Mouse (Mus musculus) embryonic fibroblast, embryonic 13.5 days (primary cell): ENCODE data around the gene Tas2r134. TPM values are rescaled to one million over a fixed set of nuclear protein-coding genes. Genes with fewer than 3 reads are reported as not detected.

ENCODE experiments used
- H3K27ac ChIP-seq: 2 replicates; pipeline ENCODE4 v1.5.1; 2012; ENCODE audit warnings: low read length, control low read depth, inconsistent platforms; ENCODE audit not compliant: insufficient read depth
- H3K4me1 ChIP-seq: 2 replicates; pipeline ENCODE4 v1.6.1; 2011; ENCODE audit warnings: low read length; ENCODE audit not compliant: control insufficient read depth, insufficient read depth
- H3K4me3 ChIP-seq: 2 replicates; pipeline ENCODE4 v1.5.1; 2011; ENCODE audit warnings: mild to moderate bottlenecking, control low read depth, low read length; ENCODE audit not compliant: insufficient read depth
- CTCF ChIP-seq: IDR thresholded peaks from 2 replicates; pipeline ENCODE4 v1.5.1; 2011; ENCODE audit warnings: mild to moderate bottlenecking, control low read depth, low read length, moderate library complexity, borderline replicate concordance; ENCODE audit not compliant: insufficient read depth
- POLR2A ChIP-seq: IDR thresholded peaks from 2 replicates; pipeline ENCODE4 v1.6.1; 2011; ENCODE audit warnings: low read depth, mild to moderate bottlenecking, control low read depth, low read length, moderate library complexity
- polyA plus RNA-seq: library from polyadenylated mRNA; stranded (reverse); fragments of >200 nt; gene quantifications from 2 replicates; pipeline ENCODE4 v1.2.4, GENCODE M21; 2011; ENCODE audit warnings: low read depth; ENCODE audit not compliant: missing spikeins, insufficient read length

Tas2r134 gene
- not detected in 2 replicates for polyA plus RNA-seq

DNA sequence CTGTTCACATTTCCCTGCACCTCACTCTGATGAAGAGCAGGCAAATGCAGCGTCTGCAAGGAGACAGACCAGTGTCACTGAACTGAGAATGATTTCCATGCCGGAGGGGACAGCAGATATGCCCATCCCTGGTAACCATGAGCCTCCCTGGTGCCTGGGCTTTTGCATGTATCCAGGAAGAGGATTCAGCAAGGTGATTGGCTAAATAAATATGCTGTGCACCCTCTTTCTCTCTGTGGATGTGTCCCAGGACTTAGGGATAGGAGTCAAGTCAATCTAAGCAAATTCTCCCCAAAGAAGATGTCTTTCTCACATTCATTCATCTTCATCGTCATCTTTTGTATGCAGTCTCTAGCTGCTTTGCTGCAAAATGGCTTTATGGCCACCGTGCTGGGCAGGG lies at the start of gene Tas2r134:
TSS of gene Tas2r134 (plus strand) at position 301 of the 400 bp plus-strand sequence.
- TF ChIP-seq CTCF, result no peak
- TF ChIP-seq POLR2A, result no peak
- Histone ChIP-seq H3K4me3 (no peak within 1 kb of the TSS), H3K4me1 (no peaks in the 10 kb centered on the region), H3K27ac (no peak within 1 kb of the TSS)

DNA sequence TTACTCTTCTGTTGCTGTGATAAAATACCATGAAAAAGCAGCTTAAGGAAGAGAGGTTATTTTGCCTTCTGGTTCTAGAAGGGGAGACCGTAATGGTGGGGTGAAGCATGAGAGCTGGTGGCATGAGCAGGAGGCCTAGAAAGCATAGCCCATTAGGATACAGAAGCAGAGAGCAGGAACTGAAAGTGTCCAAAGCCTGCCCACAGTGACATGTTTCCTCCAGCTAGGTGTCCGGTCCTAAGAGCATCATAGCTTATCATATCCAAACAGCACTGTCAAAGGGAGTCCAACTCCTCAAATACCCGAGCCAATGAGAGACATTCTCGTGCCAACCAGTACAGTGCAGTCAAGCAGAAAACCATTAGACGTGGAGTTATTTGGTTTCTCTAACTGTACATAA lies 47.5 kb upstream of the Tas2r134 start:
- Histone ChIP-seq H3K27ac (no peak overlapping the region), H3K4me3 (no peak overlapping the region), H3K4me1 (no peaks in the 10 kb centered on the region)
- TF ChIP-seq POLR2A (no peak), CTCF (no peak)

DNA sequence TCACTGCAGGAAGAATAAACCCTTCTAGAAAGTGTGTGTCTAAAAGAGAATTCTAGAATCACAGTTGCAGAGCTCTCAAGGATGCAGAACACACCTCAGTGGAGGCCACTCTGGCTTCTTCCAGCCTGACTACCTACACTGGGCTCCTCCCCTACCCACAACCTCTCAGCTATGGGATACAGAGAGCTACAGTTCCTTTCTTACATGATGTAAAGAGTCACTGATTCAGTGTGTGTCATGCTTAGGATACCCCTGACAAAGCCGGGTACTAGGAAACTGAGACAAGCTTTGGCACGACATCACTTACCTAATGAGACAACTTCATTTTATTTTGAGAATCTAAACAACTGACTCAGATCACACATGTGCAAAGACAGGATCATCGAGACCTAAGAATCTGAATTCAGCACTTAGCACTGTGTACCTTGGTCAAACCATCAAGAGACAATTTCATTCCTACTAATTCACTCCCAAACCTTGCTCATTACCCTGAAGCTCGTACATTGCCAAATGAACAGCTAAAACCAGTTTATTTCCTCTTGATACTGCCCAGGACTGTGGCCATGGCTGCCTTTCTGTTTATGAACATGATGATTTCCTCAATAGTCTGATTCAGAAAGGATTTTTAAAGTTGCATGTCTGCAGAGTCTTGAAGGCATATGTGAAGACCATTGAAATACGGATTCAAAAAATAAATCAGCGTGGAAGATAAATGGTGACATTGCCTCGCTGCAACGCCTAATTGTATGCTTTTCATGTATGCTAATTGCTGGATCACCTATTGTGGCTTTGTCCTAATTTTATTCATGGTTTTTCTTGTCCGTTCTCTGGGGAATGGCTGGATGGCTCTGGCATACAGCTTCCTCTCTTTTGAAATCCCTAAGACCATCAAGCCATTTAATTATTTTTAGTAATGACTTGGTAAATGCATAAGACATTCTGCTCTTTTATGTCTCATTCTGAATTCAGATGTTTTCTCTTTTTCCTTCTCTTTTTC lies 43.0 kb upstream of the Tas2r134 start:
- Histone ChIP-seq H3K4me3 (no peak overlapping the region), H3K27ac (no peak overlapping the region), H3K4me1 (no peaks in the 10 kb centered on the region)
- TF ChIP-seq POLR2A, result no peak
- no peak for TF ChIP-seq CTCF

DNA sequence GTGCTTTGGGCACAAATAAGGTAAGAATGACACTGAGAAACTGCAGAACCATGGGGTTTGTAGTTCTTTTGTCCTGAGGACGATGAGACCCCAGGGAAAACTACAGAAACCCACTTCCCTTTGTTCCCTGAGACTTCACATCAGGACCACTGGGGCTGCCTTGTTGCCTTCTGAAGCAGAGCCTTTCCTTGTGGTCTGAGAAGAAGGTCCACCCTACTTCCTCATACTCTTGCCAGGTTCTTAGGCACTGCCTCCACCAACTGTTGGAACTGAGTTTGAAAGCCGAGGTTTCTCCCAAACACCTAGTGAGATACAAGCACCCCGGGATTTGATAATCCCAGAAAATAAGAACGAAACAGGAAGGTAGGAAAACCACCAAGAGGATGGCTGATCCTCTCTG lies 39.0 kb upstream of the Tas2r134 start:
- no peaks in the 10 kb centered on the region for H3K4me1 ChIP-seq
- H3K4me3 ChIP-seq, result no peak overlapping the region
- H3K27ac ChIP-seq, result no peak overlapping the region
- TF ChIP-seq CTCF, result no peak
- TF ChIP-seq POLR2A, result no peak

DNA sequence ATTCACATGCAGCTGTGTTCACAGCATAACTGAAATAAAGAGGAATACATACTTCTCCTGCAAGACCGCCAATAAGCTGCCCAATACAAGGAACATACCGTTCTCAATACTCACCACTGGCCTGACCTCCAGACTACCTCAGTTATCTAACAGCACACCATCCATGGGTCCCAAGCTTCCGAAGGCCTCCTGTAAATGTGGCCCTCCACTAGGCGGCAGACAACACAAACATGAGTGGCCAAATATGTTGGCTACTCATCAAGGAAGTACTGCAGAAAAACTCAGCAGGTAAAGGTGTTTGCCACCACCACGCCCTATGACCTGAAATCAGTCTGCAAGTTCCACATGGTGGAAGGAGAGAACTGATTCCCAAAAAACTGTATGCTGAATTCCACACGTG lies 38.4 kb upstream of the Tas2r134 start:
- Histone ChIP-seq H3K27ac (no peak overlapping the region), H3K4me1 (no peaks in the 10 kb centered on the region), H3K4me3 (no peak overlapping the region)
- TF ChIP-seq POLR2A (no peak), CTCF (no peak)

DNA sequence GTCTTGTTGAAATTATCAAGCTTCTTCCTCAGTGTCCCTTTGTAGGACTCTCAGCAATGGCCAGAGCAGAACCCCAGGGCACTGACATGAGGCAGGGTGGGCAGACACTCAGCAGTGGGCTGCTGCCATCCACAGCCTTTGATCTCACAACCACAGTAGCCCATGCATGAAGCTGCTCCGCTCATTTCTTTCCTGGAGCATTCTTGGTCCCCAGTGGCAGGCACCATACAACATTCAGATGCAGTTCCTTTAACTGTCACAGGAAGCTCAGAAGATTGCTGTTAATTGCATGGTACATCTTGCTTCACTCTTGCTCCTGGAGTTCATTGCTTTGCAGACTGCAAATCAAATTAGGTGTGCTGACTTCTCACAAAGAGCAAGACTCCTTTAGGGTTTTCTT lies 37.7 kb upstream of the Tas2r134 start:
- Histone ChIP-seq H3K4me1 (no peaks in the 10 kb centered on the region), H3K4me3 (no peak overlapping the region), H3K27ac (no peak overlapping the region)
- TF ChIP-seq POLR2A (no peak), CTCF (no peak)

DNA sequence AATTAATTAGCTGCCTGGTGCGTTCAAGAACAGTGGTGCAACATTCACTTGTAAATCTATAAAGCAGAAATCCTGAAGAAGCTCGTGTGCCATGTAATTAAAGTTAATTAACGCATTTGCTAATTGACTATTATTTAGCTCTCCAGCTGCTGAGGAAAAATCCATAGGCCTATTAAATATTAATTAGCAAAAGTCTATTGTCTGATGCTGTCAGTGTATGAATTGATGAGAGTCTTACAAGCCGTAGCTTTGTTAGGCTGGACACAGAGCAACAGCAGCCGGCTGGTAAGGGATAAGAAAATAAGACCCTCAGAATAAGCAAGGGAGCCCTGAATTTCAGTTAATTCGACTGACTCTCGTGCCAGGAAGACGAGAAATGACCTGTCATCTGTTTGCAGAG lies 37.0 kb upstream of the Tas2r134 start:
- no peak for TF ChIP-seq CTCF
- no peak overlapping the region for H3K4me3 ChIP-seq
- no peak overlapping the region for H3K27ac ChIP-seq
- H3K4me1 ChIP-seq, result no peaks in the 10 kb centered on the region

DNA sequence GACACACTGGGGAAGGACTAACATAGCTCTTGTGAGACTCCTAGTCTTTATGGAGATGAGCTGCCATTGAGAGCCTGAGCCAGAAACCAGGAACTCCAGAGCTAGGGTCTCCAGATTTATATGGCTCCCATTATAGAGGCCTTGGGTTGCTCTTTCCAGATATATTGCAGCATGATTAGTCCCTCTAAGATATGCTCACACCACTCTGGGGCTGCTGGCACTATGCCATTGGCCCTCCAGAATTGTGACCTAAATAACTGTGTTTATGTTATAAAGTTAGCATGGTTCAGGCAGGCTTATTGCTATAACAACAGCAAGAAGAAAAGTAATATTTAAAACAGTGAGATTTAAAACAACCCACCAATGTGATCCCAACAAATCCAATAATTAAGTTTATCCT lies 35.2 kb upstream of the Tas2r134 start:
- TF ChIP-seq POLR2A (no peak), CTCF (no peak)
- Histone ChIP-seq H3K4me1 (no peaks in the 10 kb centered on the region), H3K27ac (no peak overlapping the region), H3K4me3 (no peak overlapping the region)

DNA sequence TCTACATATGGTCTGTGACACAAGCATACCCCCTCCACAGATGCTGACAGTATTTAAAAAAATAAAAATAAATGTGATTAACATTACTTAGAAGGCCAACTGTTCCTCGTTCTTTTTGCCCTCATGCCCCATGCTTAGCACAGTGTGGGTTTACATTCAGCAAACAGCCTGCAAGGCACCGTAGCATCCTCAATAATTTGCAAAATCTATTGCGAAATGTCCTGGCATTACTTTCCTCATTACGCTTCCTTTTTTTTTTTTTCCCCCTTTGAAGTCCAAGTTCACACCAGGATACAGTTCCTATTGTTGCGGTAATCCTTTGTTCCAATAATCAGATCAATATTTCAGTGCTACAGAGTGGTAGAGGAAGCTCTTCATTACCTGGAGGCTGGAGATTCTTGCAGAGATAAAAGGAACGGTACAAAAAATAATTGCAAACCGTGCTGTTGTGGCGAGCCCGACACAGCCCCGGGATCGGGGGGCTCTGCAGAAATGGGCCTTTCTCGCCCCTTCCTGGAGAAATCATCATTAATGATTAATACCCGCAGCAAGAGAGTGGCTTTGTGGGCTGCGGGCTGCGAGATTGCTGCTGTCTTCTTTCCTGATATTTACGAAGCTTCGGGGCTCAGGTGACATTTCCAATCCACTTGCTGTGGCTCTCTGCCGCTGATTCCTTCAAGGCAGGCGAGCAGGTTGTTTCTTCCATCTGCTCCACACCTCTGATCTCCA lies 27.7 kb upstream of the Tas2r134 start:
- Histone ChIP-seq H3K4me3 (no peak overlapping the region), H3K4me1 (peaks cover 3% of the 10 kb centered on the region; the same call in 1 of the 2 replicates), H3K27ac (no peak overlapping the region)
- TF ChIP-seq CTCF (no peak), POLR2A (no peak)

DNA sequence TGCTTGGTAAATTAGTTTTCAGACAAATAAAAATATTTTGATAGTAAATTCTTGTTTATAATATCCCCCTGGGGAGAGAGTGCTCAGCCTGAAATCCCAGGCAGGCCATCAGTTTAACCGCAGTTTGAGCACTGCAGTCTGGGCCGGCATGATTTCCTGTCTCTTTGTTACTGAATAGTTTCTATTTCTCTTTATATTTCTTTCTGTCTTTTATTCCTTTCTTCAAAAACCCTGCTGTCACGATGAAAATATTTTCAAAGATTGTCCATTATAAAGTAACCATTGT lies 27.2 kb upstream of the Tas2r134 start:
- Histone ChIP-seq H3K27ac (no peak overlapping the region), H3K4me3 (no peak overlapping the region), H3K4me1 (peaks cover 3% of the 10 kb centered on the region; the same call in 1 of the 2 replicates)
- TF ChIP-seq CTCF (no peak), POLR2A (no peak)
